Mouse (Mus musculus) C2C12 (cell line): ENCODE measurements at regions not wholly inside any gene's neighbourhood (a gene's known extent, or its start where the extent isn't known, plus 50 kb on each side); places are given as distances from the start of the nearest gene placed in this dataset.

Experiments used
- CEBPB ChIP-seq: IDR thresholded peaks from one replicate; pipeline ENCODE4 v1.6.1; 2011; ENCODE audit warnings: low read depth, mild to moderate bottlenecking, control low read depth, moderate library complexity
- CTCF ChIP-seq: IDR thresholded peaks from one replicate; pipeline ENCODE4 v1.5.1; 2011; ENCODE audit not compliant: control insufficient read depth, insufficient read depth, insufficient read length
- FOSL1 ChIP-seq: IDR thresholded peaks from one replicate; pipeline ENCODE4 v1.8.0; 2011; ENCODE audit warnings: mild to moderate bottlenecking, low read length; ENCODE audit not compliant: poor library complexity, insufficient read depth, severe bottlenecking
- MAX ChIP-seq: IDR thresholded peaks from one replicate; pipeline ENCODE4 v1.6.1; 2011; ENCODE audit warnings: mild to moderate bottlenecking, control low read depth
- MYOG ChIP-seq: IDR thresholded peaks from one replicate; pipeline ENCODE4 v1.6.1; 2011; ENCODE audit not compliant: control insufficient read depth, insufficient read length; ENCODE audit errors: extremely low read depth
- USF1 ChIP-seq: IDR thresholded peaks from one replicate; pipeline ENCODE4 v1.6.1; 2011; ENCODE audit warnings: low read depth, mild to moderate bottlenecking, control low read depth, moderate library complexity

DNA sequence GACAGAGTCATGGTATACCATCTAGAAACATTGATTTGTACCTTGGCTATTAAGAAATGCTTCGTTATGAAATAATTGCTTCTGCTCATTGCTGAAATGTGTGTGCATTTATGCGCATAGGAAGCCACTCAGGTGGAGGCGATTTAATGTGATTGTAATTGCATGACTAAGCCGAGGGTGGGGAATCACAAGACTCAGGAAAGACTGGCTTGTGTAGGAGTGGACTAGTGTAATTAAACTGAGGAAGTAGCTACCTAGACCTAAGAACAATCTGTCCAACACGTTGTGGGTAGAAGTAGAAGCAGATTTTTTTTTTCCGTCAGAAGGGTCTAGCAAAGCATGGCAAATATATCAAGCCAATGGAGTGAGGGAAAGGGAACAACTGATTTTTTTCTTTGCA, 308.4 kb downstream of the Tmsb4x start:
- no peak for TF ChIP-seq CTCF
- no peak for TF ChIP-seq USF1
- TF ChIP-seq CEBPB = no peak
- TF ChIP-seq MYOG = no peak
- no peak for TF ChIP-seq FOSL1
- no peak for TF ChIP-seq MAX
